Mouse (Mus musculus): ENCODE data around the gene Esrp2.

- TF ChIP-seq CTCF (IDR thresholded peaks at IDR 0.05; ENCODE audit: low read depth) (no peak), EP300 (IDR thresholded peaks at IDR 0.05; ENCODE audit: low read depth) (no peak)
Observed at GRCm38 (mm10) chr8:106131488-106132222, 5.1 kb downstream of the Esrp2 start.

All from liver, postnatal 0 days (tissue).